Mouse (Mus musculus) skeletal muscle tissue, adult 2 months (tissue): ENCODE measurements around the gene Mtcl1.

Experiments used
- DNase-seq: peaks from one replicate; pipeline ENCODE4 v3.0.0-alpha.2; 2012; ENCODE audit warnings: low read depth, low spot score

Mtcl1 gene

GRCm38 (mm10) chr17:66409070-66409605, 40.4 kb downstream of the Mtcl1 start:
- DNase-seq = no peak

GRCm38 (mm10) chr17:66408400-66408799, 41.1 kb downstream of the Mtcl1 start:
- DNase-seq = no peak

- no peak for DNase-seq
Observed at GRCm38 (mm10) chr17:66407833-66408232, 41.7 kb downstream of the Mtcl1 start.

GRCm38 (mm10) chr17:66405601-66406000, 43.9 kb downstream of the Mtcl1 start:
- no peak for DNase-seq

- DNase-seq = no peak
Observed at GRCm38 (mm10) chr17:66404883-66405590, 44.5 kb downstream of the Mtcl1 start.

GRCm38 (mm10) chr17:66402791-66403470, 46.6 kb downstream of the Mtcl1 start:
- no peak for DNase-seq

- no peak for DNase-seq
Observed at GRCm38 (mm10) chr17:66401596-66402265, 47.8 kb downstream of the Mtcl1 start.

GRCm38 (mm10) chr17:66399780-66400179, 49.8 kb downstream of the Mtcl1 start:
- no peak for DNase-seq

GRCm38 (mm10) chr17:66394571-66394970, 55.0 kb downstream of the Mtcl1 start:
- DNase-seq = peak; percentile 43

GRCm38 (mm10) chr17:66388307-66388706, 61.2 kb downstream of the Mtcl1 start:
- DNase-seq = no peak

GRCm38 (mm10) chr17:66381338-66381737, 68.2 kb downstream of the Mtcl1 start:
- DNase-seq = no peak

- DNase-seq = no peak
Observed at GRCm38 (mm10) chr17:66379900-66380857, 69.4 kb downstream of the Mtcl1 start.

GRCm38 (mm10) chr17:66379308-66379707, 70.2 kb downstream of the Mtcl1 start:
- no peak for DNase-seq

GRCm38 (mm10) chr17:66378127-66378526, 71.4 kb downstream of the Mtcl1 start:
- DNase-seq = no peak

GRCm38 (mm10) chr17:66374633-66375272, 74.8 kb downstream of the Mtcl1 start:
- DNase-seq = peak; percentile 27

- DNase-seq = no peak
Observed at GRCm38 (mm10) chr17:66370867-66371266, 78.7 kb downstream of the Mtcl1 start.

GRCm38 (mm10) chr17:66369777-66370176, 79.8 kb downstream of the Mtcl1 start:
- no peak for DNase-seq

- DNase-seq = no peak
Observed at GRCm38 (mm10) chr17:66368127-66368526, 81.4 kb downstream of the Mtcl1 start.

GRCm38 (mm10) chr17:66365664-66366063, 83.9 kb downstream of the Mtcl1 start:
- no peak for DNase-seq

- no peak for DNase-seq
Observed at GRCm38 (mm10) chr17:66365293-66365642, 84.3 kb downstream of the Mtcl1 start.
